ENCODE assay signal across 23 mouse cellular contexts in the genomic region with DNA sequence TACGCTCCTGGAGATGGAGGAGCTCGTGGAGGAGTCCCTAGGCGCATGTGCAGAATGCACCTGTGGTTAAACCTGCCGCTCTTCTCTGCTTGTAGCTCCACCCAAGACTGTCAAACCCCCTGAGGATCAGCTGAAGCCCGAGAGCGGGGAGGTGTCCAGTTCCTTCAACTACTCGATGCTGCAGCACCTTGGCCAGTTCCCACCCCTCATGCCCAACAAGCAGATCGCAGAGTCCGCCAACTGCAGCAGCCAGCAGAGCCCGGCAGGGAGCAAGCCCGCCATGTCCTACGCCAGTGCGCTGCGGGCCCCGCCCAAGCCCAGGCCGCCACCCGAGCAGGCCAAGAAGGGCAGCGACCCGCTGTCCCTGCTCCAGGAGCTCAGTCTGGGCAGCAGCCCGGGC. TPM values are rescaled to one million over a fixed set of nuclear protein-coding genes. Genes with fewer than 3 reads are reported as not detected.
DNase-seq lines count a peak whose midpoint lies in the region; ATAC-seq and TF ChIP-seq lines count a peak whose summit lies in the region.
"Had no signal": no experiment of that assay in that cellular context is flagged by ENCODE, and none has a peak within 500 bp of the region (broad histone marks: within the 10 kb centered on the region; RNA-seq: fewer than 3 reads in every experiment).

No protein-coding gene starts in this region.

- 88% methylated on average over 20 of the region's 20 CpGs for WGBS in liver, postnatal 0 days (ENCODE audit: insufficient replicate concordance)
- WGBS in kidney, embryonic 14.5 days = 88% methylated on average over 20 of the region's 20 CpGs
- 92% methylated on average over 20 of the region's 20 CpGs for WGBS in lung, postnatal 0 days

- no peak for ATAC-seq in liver, postnatal 0 days
- ATAC-seq in kidney, embryonic 14.5 days (ENCODE audit: low FRiP score, low TSS enrichment) = no peak
- ATAC-seq in lung, postnatal 0 days = no peak
- ATAC-seq: activated CD4-positive, CD25-positive, alpha-beta regulatory T cell, adult 4 months; forebrain, embryonic 16.5 days; hindbrain, postnatal 0 days had no signal

- TF ChIP-seq EP300 in liver, postnatal 0 days (IDR thresholded peaks at IDR 0.05; ENCODE audit: low read depth) = no peak
- no peak for TF ChIP-seq EP300 in lung, postnatal 0 days (IDR thresholded peaks at IDR 0.05)

- no peak overlapping the region for H3K4me3 ChIP-seq in liver, postnatal 0 days (ENCODE audit: low read depth, low read length)
- H3K4me3 ChIP-seq in E14TG2a.4 (replicated peaks; ENCODE audit: low read length) (peak overlapping the region; percentile 71), ES-E14 (ENCODE audit: insufficient read depth in 1 of 2, low read depth in 1 of 2, low read length in 2 of 2, poor library complexity in 1 of 2, severe bottlenecking in 1 of 2) (peak overlapping the region; percentile 26 to 54; a peak in 3 of 4 replicates), myocyte (no peak overlapping the region)
- H3K4me3 ChIP-seq in kidney, embryonic 14.5 days (ENCODE audit: low read length) = no peak overlapping the region
- H3K4me3 ChIP-seq in lung, postnatal 0 days (ENCODE audit: low read depth, low read length) = no peak overlapping the region
- H3K4me3 ChIP-seq: embryonic facial prominence, embryonic 13.5 days; forebrain, embryonic 12.5 days; heart, adult 2 months; heart, embryonic 15.5 days; hindbrain, embryonic 13.5 days had no signal

- TF ChIP-seq POLR2A in myocyte (IDR thresholded peaks at IDR 0.05; ENCODE audit: insufficient read length, low read depth) = no peak

- no peak overlapping the region for H3K9ac ChIP-seq in liver, postnatal 0 days (replicated peaks)
- 0 out of 2 replicates have a peak overlapping the region, but pooled peaks have one; percentile 7 for H3K9ac ChIP-seq in ES-E14 (ENCODE audit: insufficient read depth, low read depth, low read length, poor library complexity, severe bottlenecking)
- no peak overlapping the region for H3K9ac ChIP-seq in kidney, embryonic 14.5 days (ENCODE audit: low read depth, low read length)
- H3K9ac ChIP-seq in lung, postnatal 0 days (replicated peaks; ENCODE audit: low read depth) = no peak overlapping the region
- H3K9ac ChIP-seq: embryonic facial prominence, embryonic 13.5 days; forebrain, embryonic 12.5 days; heart, embryonic 15.5 days; hindbrain, embryonic 13.5 days had no signal

- H3K4me1 ChIP-seq in liver, postnatal 0 days (ENCODE audit: insufficient read depth) = 0 out of 2 replicates have a peak, but pooled peaks cover 2% of the 10 kb centered on the region
- H3K4me1 ChIP-seq in E14TG2a.4 (replicated peaks; ENCODE audit: low read depth, low read length) = peaks cover 53% of the 10 kb centered on the region
- peaks cover 2 to 21% of the 10 kb centered on the region in 2 experiments; a peak in 3 of 4 replicates for H3K4me1 ChIP-seq in ES-E14 (ENCODE audit: control insufficient read depth in 2 of 2, insufficient read depth in 2 of 2, low read length in 2 of 2, poor library complexity in 1 of 2)
- H3K4me1 ChIP-seq in kidney, embryonic 14.5 days (ENCODE audit: control insufficient read depth, insufficient read depth, low read length) = no peaks in the 10 kb centered on the region
- no peaks in the 10 kb centered on the region for H3K4me1 ChIP-seq in lung, postnatal 0 days (ENCODE audit: insufficient read depth, low read depth, low read length)
- H3K4me1 ChIP-seq: heart, embryonic 15.5 days had no signal

- H3K27ac ChIP-seq in liver, postnatal 0 days (ENCODE audit: low read depth) = no peak overlapping the region
- no peak overlapping the region for H3K27ac ChIP-seq in ES-E14 (ENCODE audit: insufficient read depth, low read depth, low read length, poor library complexity, severe bottlenecking)
- no peak overlapping the region for H3K27ac ChIP-seq in kidney, embryonic 14.5 days (ENCODE audit: low read depth, low read length)
- H3K27ac ChIP-seq in lung, postnatal 0 days (ENCODE audit: low read length) = no peak overlapping the region
- H3K27ac ChIP-seq: embryonic facial prominence, embryonic 13.5 days; forebrain, embryonic 12.5 days; heart, adult 2 months; heart, embryonic 15.5 days; hindbrain, embryonic 13.5 days; hindbrain, postnatal 0 days had no signal

- H3K27me3 ChIP-seq in liver, postnatal 0 days (ENCODE audit: insufficient read depth, low read length) = no peaks in the 10 kb centered on the region
- H3K27me3 ChIP-seq in E14TG2a.4 (ENCODE audit: insufficient read depth, low read length) (no peaks in the 10 kb centered on the region), myocyte (ENCODE audit: control insufficient read depth, insufficient read depth, insufficient read length) (no peaks in the 10 kb centered on the region)
- no peaks in the 10 kb centered on the region for H3K27me3 ChIP-seq in kidney, embryonic 14.5 days (ENCODE audit: control insufficient read depth, insufficient read depth, low read length)
- no peaks in the 10 kb centered on the region for H3K27me3 ChIP-seq in lung, postnatal 0 days (replicated peaks; ENCODE audit: insufficient read depth, low read length)
- H3K27me3 ChIP-seq: embryonic facial prominence, embryonic 13.5 days; forebrain, embryonic 12.5 days; heart, embryonic 15.5 days; hindbrain, embryonic 13.5 days had no signal

- in situ Hi-C loops in ES-E14 (cut with MboI; ENCODE audit: low sequenced_read_pairs in 2 of 2, unreplicated experiment in 2 of 2) = no loop called here

- no peaks in the 10 kb centered on the region for H3K79me2 ChIP-seq in myocyte (ENCODE audit: control insufficient read depth, insufficient read depth)

- H3K36me3 ChIP-seq in liver, postnatal 0 days (replicated peaks; ENCODE audit: insufficient read depth, low read length) = peaks cover 24% of the 10 kb centered on the region
- H3K36me3 ChIP-seq in E14TG2a.4 (ENCODE audit: insufficient read depth, low read length) (peaks cover 45% of the 10 kb centered on the region), ES-E14 (ENCODE audit: control insufficient read depth, insufficient read depth, low read length, poor library complexity, severe bottlenecking) (peaks cover 16% of the 10 kb centered on the region; the same call in 1 of the 2 replicates), myocyte (ENCODE audit: control insufficient read depth, insufficient read depth) (peaks cover 4% of the 10 kb centered on the region)
- H3K36me3 ChIP-seq in kidney, embryonic 14.5 days (ENCODE audit: control insufficient read depth, insufficient read depth, low read length) = peaks cover 31% of the 10 kb centered on the region
- H3K36me3 ChIP-seq in lung, postnatal 0 days (ENCODE audit: insufficient read depth, low read length) = peaks cover 30% of the 10 kb centered on the region; the same call in 1 of the 2 replicates

- H3K4me2 ChIP-seq in liver, postnatal 0 days (ENCODE audit: low read depth, low read length) = no peak overlapping the region
- no peak overlapping the region for H3K4me2 ChIP-seq in myocyte (ENCODE audit: low read depth)
- H3K4me2 ChIP-seq in kidney, embryonic 14.5 days (replicated peaks; ENCODE audit: low read depth, low read length) = no peak overlapping the region
- H3K4me2 ChIP-seq in lung, postnatal 0 days (replicated peaks; ENCODE audit: low read depth, low read length) = no peak overlapping the region
- H3K4me2 ChIP-seq: embryonic facial prominence, embryonic 13.5 days; forebrain, embryonic 12.5 days; heart, embryonic 11.5 days; heart, embryonic 15.5 days; hindbrain, embryonic 13.5 days had no signal

- no peak for TF ChIP-seq CTCF in liver, postnatal 0 days (IDR thresholded peaks at IDR 0.05; ENCODE audit: low read depth)
- TF ChIP-seq CTCF in E14TG2a.4 (conservative IDR thresholded peaks at IDR 0.05; ENCODE audit: low read length) = no peak
- TF ChIP-seq CTCF in lung, postnatal 0 days (IDR thresholded peaks at IDR 0.05) = no peak

- DNase-seq in liver = peak; percentile 19
- DNase-seq in liver, postnatal 0 days = no peak
- peak; percentile 57 for DNase-seq in ES-E14 (ENCODE audit: low read depth, low spot score)
- no peak for DNase-seq in lung, postnatal 0 days (ENCODE audit: low spot score)
- DNase-seq: adrenal gland, postnatal 14 days; cerebellum, adult 11-12 months; cerebellum, adult 9-10 months; cerebellum, postnatal 25 days; gastrocnemius, postnatal 14 days; heart, adult 2 months; heart, postnatal 14 days had no signal

- no peak overlapping the region for H3ac ChIP-seq in myocyte (ENCODE audit: control insufficient read depth, insufficient read length)

- no peaks in the 10 kb centered on the region for H3K9me3 ChIP-seq in liver, postnatal 0 days (ENCODE audit: low read length)
- H3K9me3 ChIP-seq in E14TG2a.4 (ENCODE audit: low read length) (no peaks in the 10 kb centered on the region), ES-E14 (ENCODE audit: control insufficient read depth, insufficient read depth, low read depth, low read length) (no peaks in the 10 kb centered on the region)
- no peaks in the 10 kb centered on the region for H3K9me3 ChIP-seq in kidney, embryonic 14.5 days (ENCODE audit: control insufficient read depth, low read length)
- no peaks in the 10 kb centered on the region for H3K9me3 ChIP-seq in lung, postnatal 0 days (ENCODE audit: low read length)
- H3K9me3 ChIP-seq: embryonic facial prominence, embryonic 13.5 days; forebrain, embryonic 12.5 days; heart, embryonic 15.5 days; hindbrain, embryonic 13.5 days had no signal

TF ChIP-seq in ES-E14, 5 proteins besides CTCF, POLR2A, EP300 and RAD21:
- TF ChIP-seq HCFC1 (IDR thresholded peaks at IDR 0.05; ENCODE audit: borderline replicate concordance, insufficient read depth, low read length) = no peak
- no peak for TF ChIP-seq ZC3H11A (IDR thresholded peaks at IDR 0.05; ENCODE audit: borderline replicate concordance, low read depth, low read length)
- TF ChIP-seq CHD2 (IDR thresholded peaks at IDR 0.05; ENCODE audit: low read depth, low read length) = no peak
- no peak for TF ChIP-seq MAFK (IDR thresholded peaks at IDR 0.05; ENCODE audit: insufficient read depth, low read depth, low read length)
- no peak for TF ChIP-seq ZNF384 (IDR thresholded peaks at IDR 0.05; ENCODE audit: low read depth, low read length)

TF ChIP-seq in myocyte, 11 proteins besides CTCF, POLR2A, EP300 and RAD21:
- TF ChIP-seq REST (IDR thresholded peaks at IDR 0.05; ENCODE audit: insufficient read depth, insufficient read length) = peak; percentile 37
- no peak for TF ChIP-seq TCF12 (IDR thresholded peaks at IDR 0.05; ENCODE audit: insufficient read depth, poor library complexity, severe bottlenecking)
- TF ChIP-seq MYOD1 (IDR thresholded peaks at IDR 0.05; ENCODE audit: control insufficient read depth in 1 of 3, insufficient read length in 2 of 3, low read depth in 2 of 3) = no peak
- TF ChIP-seq CEBPB (IDR thresholded peaks at IDR 0.05; ENCODE audit: insufficient read depth, poor library complexity, severe bottlenecking) = no peak
- no peak for TF ChIP-seq TCF3 (IDR thresholded peaks at IDR 0.05; ENCODE audit: insufficient read length, low read depth)

RNA-seq across cellular contexts. Expression of gene Cacng1, which starts 30.0 kb away (rescaled TPM):
- 0.81 and 1.7 TPM in 2 replicates for polyA plus RNA-seq in liver, postnatal 0 days (2015; fragmentation: Nextera tagmentation; extraction: Ambion mirVana)
- total RNA-seq in ES-E14 (2012; rRNA removed) = 0.22 TPM in 1 of 2 replicates, not detected in the other
- polyA plus RNA-seq in myocyte (2012; fragmentation: generic; extraction: Trizol) = 603 TPM
- 0.36 TPM in 1 of 2 replicates, not detected in the other for polyA plus RNA-seq in kidney, embryonic 14.5 days (2014; fragmentation: Nextera tagmentation; extraction: Ambion mirVana)
- polyA plus RNA-seq in lung, postnatal 0 days (2015; fragmentation: Nextera tagmentation; extraction: Ambion mirVana) = 0.14 and 1.6 TPM in 2 replicates
- total RNA-seq: heart, adult 2 months; heart, postnatal 14 days; hematopoietic stem cell, adult 5-6 weeks had no signal
- polyA plus RNA-seq: activated CD4-positive, CD25-positive, alpha-beta regulatory T cell, adult 4 months; heart, embryonic 11.5 days had no signal

Comparison
In these comparisons a context has a peak if more than half of its experiments do, and no peak if none do; other contexts are left out.
1. DNase-seq: peak in liver (single experiment) and ES-E14 (single experiment); none in liver, postnatal 0 days (single experiment) and lung, postnatal 0 days (single experiment).
2. H3K4me3 ChIP-seq: peak in E14TG2a.4 (single experiment) and ES-E14 (2 of 2); none in liver, postnatal 0 days (single experiment), myocyte (single experiment), kidney, embryonic 14.5 days (single experiment) and lung, postnatal 0 days (single experiment).
3. RNA of gene Cacng1, which starts 30.0 kb away (polyA plus RNA-seq): 603 TPM in myocyte (single experiment); 0.14 to 1.6 TPM in lung, postnatal 0 days, 0.81 to 1.7 TPM in liver, postnatal 0 days and 0.36 TPM in kidney, embryonic 14.5 days; every median in the first group is over 100 times any median in the second.